Mouse (Mus musculus) hindbrain, embryonic 16.5 days (tissue): ENCODE data around the gene Krt88. TPM values are rescaled to one million over a fixed set of nuclear protein-coding genes. Genes with fewer than 3 reads are reported as not detected.

ENCODE experiments used
- ATAC-seq: fragments of 200-750 bp; cut with Nextera tagmentation; 2 replicates; pipeline ENCODE4 v1.8.0; 2017; ENCODE audit warnings: moderate TSS enrichment, moderate library complexity
- H3K27ac ChIP-seq: fragments of 300-500 bp; sonication (generic); 2 replicates; pipeline ENCODE4 v1.5.1; 2014; ENCODE audit warnings: low read depth, mild to moderate bottlenecking, control low read depth, low read length, moderate library complexity
- H3K27me3 ChIP-seq: fragments of 300-500 bp; sonication (generic); replicated peaks from 2 replicates; pipeline ENCODE4 v1.6.1; 2014; ENCODE audit warnings: low read length; ENCODE audit not compliant: control insufficient read depth, insufficient read depth
- H3K36me3 ChIP-seq: fragments of 300-500 bp; sonication (generic); 2 replicates; pipeline ENCODE4 v1.6.1; 2014; ENCODE audit warnings: mild to moderate bottlenecking, low read length, moderate library complexity, mixed read lengths; ENCODE audit not compliant: control insufficient read depth, insufficient read depth
- H3K4me1 ChIP-seq: fragments of 300-500 bp; sonication (generic); 2 replicates; pipeline ENCODE4 v1.6.1; 2014; ENCODE audit warnings: low read depth, low read length; ENCODE audit not compliant: control insufficient read depth, insufficient read depth
- H3K4me2 ChIP-seq: fragments of 300-500 bp; sonication (generic); 2 replicates; pipeline ENCODE4 v1.6.1; 2014; ENCODE audit warnings: mild to moderate bottlenecking, low read length, control low read depth, moderate library complexity
- H3K4me3 ChIP-seq: fragments of 300-500 bp; sonication (generic); 2 replicates; pipeline ENCODE4 v1.5.1; 2014; ENCODE audit warnings: mild to moderate bottlenecking, low read length, control low read depth, moderate library complexity
- H3K9ac ChIP-seq: fragments of 300-500 bp; sonication (generic); 2 replicates; pipeline ENCODE4 v1.6.1; 2014; ENCODE audit warnings: low read depth, mild to moderate bottlenecking, control low read depth, low read length, moderate library complexity
- H3K9me3 ChIP-seq: fragments of 300-500 bp; sonication (generic); 2 replicates; pipeline ENCODE4 v1.6.1; 2014; ENCODE audit warnings: mild to moderate bottlenecking, low read length, moderate library complexity; ENCODE audit not compliant: control insufficient read depth
- WGBS: fragments of 180-500 bp; shearing (Covaris S2); extraction: QIAGEN DNeasy Blood & Tissue Kit; methylation state at CpG from one replicate; pipeline ENCODE4 v1.1.7; 2014; 5-methylcytosine and 5-hydroxymethylcytosine counted together
- polyA plus RNA-seq: library from polyadenylated mRNA; unstranded; fragments of >200 nt; fragmentation: Nextera tagmentation; extraction: Ambion mirVana; gene quantifications from 2 replicates; pipeline ENCODE4 v1.2.1, GENCODE M21; 2015

Gene Krt88
- polyA plus RNA-seq, 1 experiment from 2014 or later, result not detected

GRCm38 (mm10) chr15:101459283-101459682 is 11.7 kb downstream of the Krt88 start:
- WGBS, result 85% methylated on average over 14 of the region's 14 CpGs
- no peak for ATAC-seq
- no peak overlapping the region for H3K4me3 ChIP-seq
- no peak overlapping the region for H3K27ac ChIP-seq
- H3K27me3 ChIP-seq, result no peaks in the 10 kb centered on the region
- no peaks in the 10 kb centered on the region for H3K36me3 ChIP-seq
- H3K4me1 ChIP-seq, result no peaks in the 10 kb centered on the region
- no peak overlapping the region for H3K9ac ChIP-seq
- H3K4me2 ChIP-seq, result no peak overlapping the region
- peaks cover 4% of the 10 kb centered on the region; the same call in 1 of the 2 replicates for H3K9me3 ChIP-seq

GRCm38 (mm10) chr15:101463651-101464050 is 16.1 kb downstream of the Krt88 start, which contains the start of gene Krt81:
TSS of gene Krt81 (minus strand) at chr15:101463751.
- no peak within 1 kb of the TSS for H3K27ac ChIP-seq
- no peaks in the 10 kb centered on the region for H3K9me3 ChIP-seq
- no peak within 1 kb of the TSS for H3K4me3 ChIP-seq
- H3K27me3 ChIP-seq, result no peaks in the 10 kb centered on the region
- no peak for ATAC-seq
- H3K4me1 ChIP-seq, result no peaks in the 10 kb centered on the region
- H3K4me2 ChIP-seq, result no peak within 1 kb of the TSS
- WGBS, result 88% methylated on average over 13 of the region's 13 CpGs
- no peaks in the 10 kb centered on the region for H3K36me3 ChIP-seq
- no peak within 1 kb of the TSS for H3K9ac ChIP-seq

GRCm38 (mm10) chr15:101469093-101469492 is 21.5 kb downstream of the Krt88 start:
- Histone ChIP-seq H3K4me1 (no peaks in the 10 kb centered on the region), H3K27me3 (no peaks in the 10 kb centered on the region), H3K4me3 (no peak overlapping the region), H3K36me3 (no peaks in the 10 kb centered on the region), H3K9ac (no peak overlapping the region), H3K4me2 (no peak overlapping the region), H3K9me3 (no peaks in the 10 kb centered on the region), H3K27ac (no peak overlapping the region)
- no peak for ATAC-seq
- WGBS, result 92% methylated on average over 4 of the region's 4 CpGs

- H3K36me3 ChIP-seq, result no peaks in the 10 kb centered on the region
- H3K27ac ChIP-seq, result no peak within 1 kb of the TSS
- no peak within 1 kb of the TSS for H3K4me3 ChIP-seq
- WGBS, result 36% methylated on average over 10 of the region's 10 CpGs
- H3K9ac ChIP-seq, result no peak within 1 kb of the TSS
- no peak for ATAC-seq
- H3K4me2 ChIP-seq, result no peak within 1 kb of the TSS
- H3K9me3 ChIP-seq, result no peaks in the 10 kb centered on the region
- no peaks in the 10 kb centered on the region for H3K27me3 ChIP-seq
- no peaks in the 10 kb centered on the region for H3K4me1 ChIP-seq
Measured at GRCm38 (mm10) chr15:101472952-101473528, 25.5 kb downstream of the Krt88 start, which contains the start of gene Krt86. TSS of gene Krt86 (plus strand) at chr15:101473478.

GRCm38 (mm10) chr15:101479007-101479665 is 31.6 kb downstream of the Krt88 start:
- 8% methylated on average over 31 of the region's 31 CpGs for WGBS
- H3K27me3 ChIP-seq, result no peaks in the 10 kb centered on the region
- H3K9ac ChIP-seq, result peak overlapping the region; percentile 46; the same call in 1 of the 2 replicates
- peak overlapping the region; percentile 66 for H3K4me2 ChIP-seq
- H3K4me1 ChIP-seq, result peaks cover 10% of the 10 kb centered on the region
- ATAC-seq, result no peak
- H3K27ac ChIP-seq, result no peak overlapping the region
- H3K36me3 ChIP-seq, result no peaks in the 10 kb centered on the region
- peak overlapping the region; percentile 33 for H3K4me3 ChIP-seq
- H3K9me3 ChIP-seq, result no peaks in the 10 kb centered on the region

GRCm38 (mm10) chr15:101479666-101480060 is 32.1 kb downstream of the Krt88 start:
- ATAC-seq, result no peak
- peak overlapping the region; percentile 46; the same call in 1 of the 2 replicates for H3K9ac ChIP-seq
- 31% methylated on average over 11 of the region's 11 CpGs for WGBS

GRCm38 (mm10) chr15:101482056-101482455 is 34.5 kb downstream of the Krt88 start:
- no peak overlapping the region for H3K9ac ChIP-seq
- H3K4me2 ChIP-seq, result no peak overlapping the region
- H3K4me1 ChIP-seq, result peaks cover 10% of the 10 kb centered on the region
- H3K4me3 ChIP-seq, result no peak overlapping the region
- no peaks in the 10 kb centered on the region for H3K36me3 ChIP-seq
- H3K27ac ChIP-seq, result no peak overlapping the region
- no peaks in the 10 kb centered on the region for H3K9me3 ChIP-seq
- no peaks in the 10 kb centered on the region for H3K27me3 ChIP-seq
- no peak for ATAC-seq
- WGBS, result 40% methylated on average over 4 of the region's 4 CpGs

More at GRCm38 (mm10) chr15:101479666-101480060, 32.1 kb downstream of the Krt88 start:
- Histone ChIP-seq H3K9me3 (no peaks in the 10 kb centered on the region), H3K4me1 (peaks cover 10% of the 10 kb centered on the region), H3K4me3 (peak overlapping the region; percentile 33), H3K36me3 (no peaks in the 10 kb centered on the region), H3K4me2 (peak overlapping the region; percentile 66), H3K27me3 (no peaks in the 10 kb centered on the region), H3K27ac (no peak overlapping the region)

- no peaks in the 10 kb centered on the region for H3K9me3 ChIP-seq
- WGBS, result 72% methylated on average over 1 of the region's 1 CpGs
- H3K27ac ChIP-seq, result no peak overlapping the region
- no peaks in the 10 kb centered on the region for H3K36me3 ChIP-seq
- ATAC-seq, result no peak
- H3K4me1 ChIP-seq, result peaks cover 10% of the 10 kb centered on the region
- H3K4me3 ChIP-seq, result no peak overlapping the region
- H3K27me3 ChIP-seq, result no peaks in the 10 kb centered on the region
- no peak overlapping the region for H3K9ac ChIP-seq
- H3K4me2 ChIP-seq, result no peak overlapping the region
Measured at GRCm38 (mm10) chr15:101483646-101484045, 36.1 kb downstream of the Krt88 start.

- H3K27ac ChIP-seq, result no peak overlapping the region
- H3K9ac ChIP-seq, result no peak overlapping the region
- no peak for ATAC-seq
- no peaks in the 10 kb centered on the region for H3K36me3 ChIP-seq
- H3K4me2 ChIP-seq, result no peak overlapping the region
- no peak overlapping the region for H3K4me3 ChIP-seq
- no peaks in the 10 kb centered on the region; the same call in 1 of the 2 replicates for H3K4me1 ChIP-seq
- no peaks in the 10 kb centered on the region for H3K27me3 ChIP-seq
- no peaks in the 10 kb centered on the region for H3K9me3 ChIP-seq
- 67% methylated on average over 1 of the region's 1 CpGs for WGBS
Measured at GRCm38 (mm10) chr15:101484939-101485338, 37.4 kb downstream of the Krt88 start.
